ENCODE assay signal across 9 mouse cellular contexts in genomic region chr2:160760433-160761184, GRCm38 (mm10). TPM values are rescaled to one million over a fixed set of nuclear protein-coding genes. Genes with fewer than 3 reads are reported as not detected.
DNase-seq lines count a peak whose midpoint lies in the region; ATAC-seq and TF ChIP-seq lines count a peak whose summit lies in the region.
"Had no signal": no experiment of that assay in that cellular context is flagged by ENCODE, and none has a peak within 500 bp of the region (broad histone marks: within the 10 kb centered on the region; RNA-seq: fewer than 3 reads in every experiment).

No protein-coding gene starts in this region.

- intact Hi-C loops in left cerebral cortex, adult 2 months (cut with DNase I) = loop anchor here (1.0 kb wide), 1 partner anchor 127 kb away; no protein-coding TSS in a partner anchor

- no peak overlapping the region for H3K27ac ChIP-seq in left cerebral cortex, adult 2 months

- peak; percentile 54 to 55 for DNase-seq in adrenal gland, adult 18-20 months (ENCODE audit: low spot score in 2 of 2)
- DNase-seq in adrenal gland, adult 8-10 months = no peak
- DNase-seq in left cerebral cortex, adult 2 months (ENCODE audit: extremely low spot score in 1 of 2, low spot score in 2 of 2) = peak; percentile 52 to 59
- DNase-seq in left cerebral cortex, adult 11 months (ENCODE audit: low spot score) = no peak
- DNase-seq in adrenal gland, postnatal 10 days = peak; percentile 66
- DNase-seq in induced T-regulatory cell, adult 2 months (ENCODE audit: low read depth) = peak; percentile 49
- DNase-seq in spleen, postnatal 4 days (ENCODE audit: low spot score in 2 of 2) = no peak

- peak; percentile 87 for TF ChIP-seq CTCF in left cerebral cortex, adult 2 months (IDR thresholded peaks at IDR 0.05)

- no peak overlapping the region for H3K4me3 ChIP-seq in left cerebral cortex, adult 2 months
- H3K4me3 ChIP-seq: erythroblast, embryonic 14.5 days had no signal

- ATAC-seq in megakaryocyte, adult 5-6 weeks (ENCODE audit: poor library complexity, severe bottlenecking) = peak; percentile 49

RNA-seq across cellular contexts. Expression of gene Plcg1, which starts 29.5 kb away (rescaled TPM):
- total RNA-seq in adrenal gland, adult 18-20 months (2021) = 10 to 100 TPM; 39.4 to 56.8 TPM
- total RNA-seq in adrenal gland, adult 8-10 months (2022) = 10 to 100 TPM; 57.8 to 92.9 (median 81.0) TPM
- 100 to 1,000 TPM; 117 to 123 TPM for total RNA-seq in left cerebral cortex, adult 2 months (2021)
- 100 to 1,000 TPM in 1 of 2 experiments, 10 to 100 TPM in 1; 72.2 to 109 TPM for total RNA-seq in adrenal gland, postnatal 10 days (2021)
- 3.3 and 6.0 TPM in 2 replicates for total RNA-seq in megakaryocyte, adult 5-6 weeks (2015)
- 6.9 and 9.0 TPM in 2 replicates for total RNA-seq in megakaryocyte, adult 5-6 weeks (2017)

Comparison
In these comparisons a context has a peak if more than half of its experiments do, and no peak if none do; other contexts are left out.
1. DNase-seq: peak in adrenal gland, adult 18-20 months (2 of 2), left cerebral cortex, adult 2 months (2 of 2), adrenal gland, postnatal 10 days (single experiment) and induced T-regulatory cell, adult 2 months (single experiment); none in adrenal gland, adult 8-10 months (single experiment), left cerebral cortex, adult 11 months (single experiment) and spleen, postnatal 4 days (0 of 2).
2. RNA of gene Plcg1, which starts 29.5 kb away (total RNA-seq): 117 to 123 TPM in left cerebral cortex, adult 2 months, 72.2 to 109 TPM in adrenal gland, postnatal 10 days, 57.8 to 92.9 TPM in adrenal gland, adult 8-10 months and 39.4 to 56.8 TPM in adrenal gland, adult 18-20 months; 3.3 to 9.0 TPM in megakaryocyte, adult 5-6 weeks; every median in the first group is over 4 times any median in the second.